Mouse (Mus musculus): Measurements from ENCODE around the gene Mdm4.

Mdm4 gene

GRCm38 (mm10) chr1:133030461-133030860 lies at the start of gene Mdm4:
Mdm4 (minus strand) TSS chr1:133030561.
- DNase-seq (ENCODE audit: low read depth): no peak

- DNase-seq (ENCODE audit: low read depth): no peak
Observed at GRCm38 (mm10) chr1:133080079-133080561, 49.8 kb upstream of the Mdm4 start.

GRCm38 (mm10) chr1:133079509-133079908 lies 49.1 kb upstream of the Mdm4 start:
- DNase-seq (ENCODE audit: low read depth): no peak

GRCm38 (mm10) chr1:133078338-133078727 lies 48.0 kb upstream of the Mdm4 start:
- no peak for DNase-seq (ENCODE audit: low read depth)

- DNase-seq (ENCODE audit: low read depth): no peak
Observed at GRCm38 (mm10) chr1:133077606-133078337, 47.4 kb upstream of the Mdm4 start.

GRCm38 (mm10) chr1:133076681-133077514 lies 46.5 kb upstream of the Mdm4 start:
- no peak for DNase-seq (ENCODE audit: low read depth)

GRCm38 (mm10) chr1:133075651-133076400 lies 45.5 kb upstream of the Mdm4 start:
- no peak for DNase-seq (ENCODE audit: low read depth)

GRCm38 (mm10) chr1:133074541-133074940 lies 44.2 kb upstream of the Mdm4 start:
- no peak for DNase-seq (ENCODE audit: low read depth)

- DNase-seq (ENCODE audit: low read depth): no peak
Observed at GRCm38 (mm10) chr1:133073327-133073856, 43.0 kb upstream of the Mdm4 start.

- no peak for DNase-seq (ENCODE audit: low read depth)
Observed at GRCm38 (mm10) chr1:133071666-133072381, 41.5 kb upstream of the Mdm4 start.

- no peak for DNase-seq (ENCODE audit: low read depth)
Observed at GRCm38 (mm10) chr1:133070157-133070556, 39.8 kb upstream of the Mdm4 start.

- no peak for DNase-seq (ENCODE audit: low read depth)
Observed at GRCm38 (mm10) chr1:133069275-133070120, 39.1 kb upstream of the Mdm4 start.

GRCm38 (mm10) chr1:133068669-133069274 lies 38.4 kb upstream of the Mdm4 start:
- no peak for DNase-seq (ENCODE audit: low read depth)

- no peak for DNase-seq (ENCODE audit: low read depth)
Observed at GRCm38 (mm10) chr1:133068268-133068667, 37.9 kb upstream of the Mdm4 start.

- no peak for DNase-seq (ENCODE audit: low read depth)
Observed at GRCm38 (mm10) chr1:133063164-133063563, 32.8 kb upstream of the Mdm4 start.

- no peak for DNase-seq (ENCODE audit: low read depth)
Observed at GRCm38 (mm10) chr1:133060681-133061080, 30.3 kb upstream of the Mdm4 start.

GRCm38 (mm10) chr1:133059592-133059991 lies 29.2 kb upstream of the Mdm4 start:
- no peak for DNase-seq (ENCODE audit: low read depth)

- no peak for DNase-seq (ENCODE audit: low read depth)
Observed at GRCm38 (mm10) chr1:133057345-133058034, 27.1 kb upstream of the Mdm4 start.

- no peak for DNase-seq (ENCODE audit: low read depth)
Observed at GRCm38 (mm10) chr1:133054326-133054725, 24.0 kb upstream of the Mdm4 start.
